Mouse (Mus musculus) lung, postnatal 0 days (tissue): Measurements from ENCODE around the gene Mrps10. TPM values are rescaled to one million over a fixed set of nuclear protein-coding genes. Genes with fewer than 3 reads are reported as not detected.

Experiments used
- ATAC-seq: fragments of 200-750 bp; cut with Nextera tagmentation; 2 replicates; pipeline ENCODE4 v1.8.0; 2017; ENCODE audit warnings: moderate library complexity
- DNase-seq: peaks from one replicate; pipeline ENCODE4 v3.0.0-alpha.2; 2016; ENCODE audit warnings: low spot score
- H3K27ac ChIP-seq: fragments of 300-500 bp; sonication (generic); 2 replicates; pipeline ENCODE4 v1.5.1; 2014; ENCODE audit warnings: antibody characterized with exemption, mild to moderate bottlenecking, low read length, mixed read lengths
- H3K27me3 ChIP-seq: fragments of 300-500 bp; sonication (generic); replicated peaks from 2 replicates; pipeline ENCODE4 v1.6.1; 2014; ENCODE audit warnings: low read length, mixed read lengths; ENCODE audit not compliant: insufficient read depth
- H3K36me3 ChIP-seq: fragments of 300-500 bp; sonication (generic); 2 replicates; pipeline ENCODE4 v1.6.1; 2014; ENCODE audit warnings: low read length, mixed read lengths; ENCODE audit not compliant: insufficient read depth
- H3K4me1 ChIP-seq: fragments of 300-500 bp; sonication (generic); 2 replicates; pipeline ENCODE4 v1.6.1; 2014; ENCODE audit warnings: antibody characterized with exemption, low read depth, low read length, mixed read lengths; ENCODE audit not compliant: insufficient read depth
- H3K4me2 ChIP-seq: fragments of 300-500 bp; sonication (generic); replicated peaks from 2 replicates; pipeline ENCODE4 v1.6.1; 2014; ENCODE audit warnings: low read depth, mild to moderate bottlenecking, low read length, moderate library complexity, mixed read lengths
- H3K4me3 ChIP-seq: fragments of 300-500 bp; sonication (generic); 2 replicates; pipeline ENCODE4 v1.5.1; 2014; ENCODE audit warnings: low read depth, low read length
- H3K9ac ChIP-seq: fragments of 300-500 bp; sonication (generic); replicated peaks from 2 replicates; pipeline ENCODE4 v1.6.1; 2014; ENCODE audit warnings: low read depth, mild to moderate bottlenecking
- H3K9me3 ChIP-seq: fragments of 300-500 bp; sonication (generic); 2 replicates; pipeline ENCODE4 v1.6.1; 2016; ENCODE audit warnings: low read length, mixed read lengths
- CTCF ChIP-seq: IDR thresholded peaks from 2 replicates; pipeline ENCODE4 v1.5.1; 2016; ENCODE audit warnings: antibody characterized with exemption, mild to moderate bottlenecking
- EP300 ChIP-seq: IDR thresholded peaks from 2 replicates; pipeline ENCODE4 v1.6.1; 2016; ENCODE audit warnings: antibody characterized with exemption, mild to moderate bottlenecking, control low read depth
- WGBS: fragments of 180-500 bp; shearing (Covaris S2); extraction: QIAGEN DNeasy Blood & Tissue Kit; methylation state at CpG from one replicate; pipeline ENCODE4 v1.1.7; 2014; 5-methylcytosine and 5-hydroxymethylcytosine counted together
- polyA plus RNA-seq: library from polyadenylated mRNA; unstranded; fragments of >200 nt; fragmentation: Nextera tagmentation; extraction: Ambion mirVana; gene quantifications from 2 replicates; pipeline ENCODE4 v1.2.1, GENCODE M21; 2015

Mrps10 gene
- polyA plus RNA-seq, 1 experiment from 2014 or later: 47.5 TPM

DNA sequence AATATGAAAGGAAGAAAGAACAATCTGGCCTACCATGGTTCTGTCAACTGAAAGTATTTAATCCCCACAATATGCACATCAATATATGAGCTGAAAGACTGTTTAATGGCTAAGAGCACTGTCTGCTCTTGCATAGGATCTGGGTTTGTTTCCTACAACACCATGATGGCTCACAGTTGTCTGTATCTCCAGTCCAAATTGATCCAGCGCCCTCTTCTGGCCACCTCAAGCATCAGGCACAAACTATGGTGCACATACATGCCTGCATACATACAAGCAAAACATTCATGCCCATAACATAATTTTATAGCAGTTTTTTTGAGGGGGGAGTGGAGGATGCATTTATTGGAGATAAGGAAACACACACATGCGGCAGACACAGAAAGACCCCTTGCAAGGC is 25.6 kb upstream of the Mrps10 start:
- 85% methylated on average over 2 of the region's 2 CpGs for WGBS
- H3K36me3 ChIP-seq: peaks cover 25% of the 10 kb centered on the region
- no peaks in the 10 kb centered on the region for H3K27me3 ChIP-seq
- ATAC-seq (no peak), DNase-seq (no peak)
- TF ChIP-seq CTCF (peak; percentile 23; the same call in 1 of the 2 replicates), EP300 (no peak)
- H3K9me3 ChIP-seq: no peaks in the 10 kb centered on the region
- H3K9ac ChIP-seq: no peak overlapping the region
- H3K27ac ChIP-seq: no peak overlapping the region
- H3K4me2 ChIP-seq: no peak overlapping the region
- no peaks in the 10 kb centered on the region for H3K4me1 ChIP-seq
- no peak overlapping the region for H3K4me3 ChIP-seq

DNA sequence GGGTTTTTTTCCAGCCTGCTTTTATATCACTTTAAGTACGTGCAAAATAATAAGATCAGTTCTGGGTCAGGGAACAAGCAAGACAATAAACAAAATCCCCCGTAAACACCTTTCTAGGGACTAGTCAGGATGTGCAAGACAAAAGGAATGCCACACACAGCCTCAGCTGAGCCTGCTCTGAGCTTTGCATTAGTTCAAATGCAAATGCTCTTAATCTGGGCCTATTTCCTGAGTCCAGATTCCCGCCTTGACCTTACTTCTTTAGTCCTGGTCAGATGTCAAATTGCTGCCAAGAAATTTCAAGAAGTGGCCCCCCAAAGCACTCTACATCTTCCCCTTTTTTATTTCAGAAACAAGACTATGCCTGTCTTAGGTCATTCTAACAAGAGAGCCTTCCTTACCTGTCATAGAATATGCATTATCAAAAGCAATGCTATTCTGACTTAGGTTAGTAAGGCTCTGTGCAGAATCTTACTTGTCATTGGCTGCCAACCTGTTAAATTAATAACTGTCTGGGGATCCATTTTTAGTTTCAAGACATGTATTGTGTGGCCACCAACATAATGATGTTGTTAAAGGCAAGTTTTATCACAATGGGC is 18.9 kb upstream of the Mrps10 start:
- Histone ChIP-seq H3K4me2 (no peak overlapping the region), H3K27me3 (no peaks in the 10 kb centered on the region), H3K27ac (no peak overlapping the region), H3K4me1 (no peaks in the 10 kb centered on the region), H3K36me3 (peaks cover 50% of the 10 kb centered on the region), H3K4me3 (no peak overlapping the region), H3K9me3 (peaks cover 5% of the 10 kb centered on the region), H3K9ac (no peak overlapping the region)
- DNase-seq (no peak), ATAC-seq (no peak)
- 95% methylated on average over 3 of the region's 3 CpGs for WGBS
- TF ChIP-seq EP300 (no peak), CTCF (no peak)

DNA sequence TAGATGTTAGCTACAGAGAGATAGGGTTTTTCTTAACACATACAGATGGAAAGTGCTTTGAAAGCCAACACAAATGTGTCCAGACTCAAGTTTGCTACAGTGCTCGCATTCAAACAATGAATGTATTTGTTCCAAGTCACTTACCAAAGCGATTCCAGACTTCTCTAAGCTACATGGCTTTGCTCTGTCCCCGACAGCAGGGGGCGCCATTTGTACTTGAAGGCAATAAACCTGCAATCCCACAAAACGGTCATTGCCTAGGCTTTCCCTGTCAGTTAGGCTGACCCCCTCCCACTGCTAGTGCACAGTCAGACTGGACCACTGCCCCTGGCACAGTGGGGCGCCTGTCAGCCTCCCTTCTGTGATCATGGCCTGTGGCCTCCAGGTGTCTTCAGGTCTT is 8.7 kb upstream of the Mrps10 start:
- TF ChIP-seq EP300: no peak
- TF ChIP-seq CTCF: peak; percentile 66
- H3K4me1 ChIP-seq: no peaks in the 10 kb centered on the region
- ATAC-seq: no peak
- no peak overlapping the region for H3K4me2 ChIP-seq
- H3K27ac ChIP-seq: no peak overlapping the region
- 50% methylated on average over 6 of the region's 6 CpGs for WGBS
- no peaks in the 10 kb centered on the region for H3K27me3 ChIP-seq
- DNase-seq: peak; percentile 42
- H3K36me3 ChIP-seq: peaks cover 9% of the 10 kb centered on the region; the same call in 1 of the 2 replicates
- H3K4me3 ChIP-seq: no peak overlapping the region
- no peak overlapping the region for H3K9ac ChIP-seq
- H3K9me3 ChIP-seq: no peaks in the 10 kb centered on the region

GRCm38 (mm10) chr17:47361343-47361742 is 7.3 kb upstream of the Mrps10 start:
- WGBS: 70% methylated on average over 11 of the region's 11 CpGs
- ATAC-seq: no peak

DNA sequence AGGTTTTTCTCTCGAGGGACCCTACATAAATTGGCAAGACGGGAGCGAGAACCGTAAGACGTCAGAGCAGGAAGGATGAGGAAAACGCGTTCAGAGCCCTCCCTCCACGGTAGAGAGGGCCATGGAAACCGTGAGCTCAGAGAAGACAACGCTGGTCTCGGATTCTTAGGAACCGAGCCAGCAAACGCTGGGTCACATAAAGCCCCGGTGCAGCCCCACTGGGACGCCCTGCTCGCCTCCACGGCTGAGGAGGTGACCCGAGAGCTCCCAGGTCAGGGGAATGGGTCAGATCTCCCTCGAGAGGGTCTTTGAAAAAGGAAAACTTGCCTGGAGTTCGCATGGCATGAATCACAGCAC is 378 bp downstream of the Mrps10 start:
- H3K27ac ChIP-seq: no peak overlapping the region
- TF ChIP-seq CTCF: no peak
- TF ChIP-seq EP300: no peak
- no peak for DNase-seq

More at GRCm38 (mm10) chr17:47361343-47361742, 7.3 kb upstream of the Mrps10 start:
- H3K4me3 ChIP-seq: no peak overlapping the region
- no peak for TF ChIP-seq EP300
- no peak for TF ChIP-seq CTCF
- no peak overlapping the region for H3K9ac ChIP-seq
- no peaks in the 10 kb centered on the region for H3K9me3 ChIP-seq
- H3K27ac ChIP-seq: no peak overlapping the region
- DNase-seq: no peak
- peaks cover 9% of the 10 kb centered on the region; the same call in 1 of the 2 replicates for H3K36me3 ChIP-seq
- H3K4me1 ChIP-seq: no peaks in the 10 kb centered on the region
- no peaks in the 10 kb centered on the region for H3K27me3 ChIP-seq
- no peak overlapping the region for H3K4me2 ChIP-seq

DNA sequence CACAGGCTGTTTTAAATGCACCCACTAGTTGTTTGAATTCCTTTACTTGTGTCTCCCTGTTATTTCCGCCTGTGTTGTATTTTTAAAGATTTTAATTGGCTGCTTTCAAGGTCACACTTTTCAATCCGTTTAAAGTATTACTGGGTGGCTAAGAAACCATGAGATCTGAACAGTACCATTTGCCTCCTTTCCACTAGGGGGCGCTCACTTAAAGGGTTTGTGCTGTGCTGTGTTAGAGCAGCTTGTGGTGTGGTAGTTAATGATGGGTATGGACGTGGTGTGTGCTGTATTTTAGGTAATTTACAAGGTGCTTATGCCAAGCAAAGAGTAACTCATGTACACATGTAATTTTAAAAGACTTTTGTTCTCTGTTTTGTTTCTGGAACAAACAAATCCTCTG is 2.8 kb downstream of the Mrps10 start:
- H3K27me3 ChIP-seq: no peaks in the 10 kb centered on the region
- peaks cover 7% of the 10 kb centered on the region; the same call in 1 of the 2 replicates for H3K4me1 ChIP-seq
- no peaks in the 10 kb centered on the region for H3K9me3 ChIP-seq
- H3K36me3 ChIP-seq: peaks cover 31% of the 10 kb centered on the region; the same call in 1 of the 2 replicates
- H3K27ac ChIP-seq: no peak overlapping the region
- WGBS: 7% methylated on average over 4 of the region's 4 CpGs
- no peak overlapping the region for H3K4me3 ChIP-seq
- no peak overlapping the region for H3K4me2 ChIP-seq
- H3K9ac ChIP-seq: no peak overlapping the region
- ATAC-seq (peak; percentile 72), DNase-seq (peak; percentile 73)
- TF ChIP-seq CTCF: peak; percentile 92
- TF ChIP-seq EP300: no peak

More for the DNA sequence above, 378 bp downstream of the Mrps10 start:
- H3K27me3 ChIP-seq: no peaks in the 10 kb centered on the region
- H3K4me3 ChIP-seq: peak overlapping the region; percentile 64
- peaks cover 14% of the 10 kb centered on the region; the same call in 1 of the 2 replicates for H3K36me3 ChIP-seq
- ATAC-seq: peak; percentile 26
- H3K9me3 ChIP-seq: no peaks in the 10 kb centered on the region
- H3K4me1 ChIP-seq: peaks cover 7% of the 10 kb centered on the region; the same call in 1 of the 2 replicates
- 2% methylated on average over 20 of the region's 20 CpGs for WGBS
- H3K4me2 ChIP-seq: peak overlapping the region; percentile 85
- H3K9ac ChIP-seq: peak overlapping the region; percentile 37
